Mouse (Mus musculus): Measurements from ENCODE around the gene Lrp10. TPM values are rescaled to one million over a fixed set of nuclear protein-coding genes. Genes with fewer than 3 reads are reported as not detected.

Lrp10 gene
- total RNA-seq, 2 experiments from 2014 or later, result 36.3 to 39.5 TPM

GRCm38 (mm10) chr14:54474744-54475143 lies 10.8 kb downstream of the Lrp10 start:
- no peak for DNase-seq

- peak; percentile 14 for DNase-seq
These were observed 12.3 kb downstream of the Lrp10 start, which contains the start of gene Rem2 for GRCm38 (mm10) chr14:54475941-54476844. Rem2 (plus strand) TSS chr14:54476100.

- DNase-seq, result no peak
These were observed 13.4 kb downstream of the Lrp10 start for GRCm38 (mm10) chr14:54477172-54477909.

GRCm38 (mm10) chr14:54479451-54479920 lies 15.5 kb downstream of the Lrp10 start:
- peak; percentile 14 for DNase-seq

DNA sequence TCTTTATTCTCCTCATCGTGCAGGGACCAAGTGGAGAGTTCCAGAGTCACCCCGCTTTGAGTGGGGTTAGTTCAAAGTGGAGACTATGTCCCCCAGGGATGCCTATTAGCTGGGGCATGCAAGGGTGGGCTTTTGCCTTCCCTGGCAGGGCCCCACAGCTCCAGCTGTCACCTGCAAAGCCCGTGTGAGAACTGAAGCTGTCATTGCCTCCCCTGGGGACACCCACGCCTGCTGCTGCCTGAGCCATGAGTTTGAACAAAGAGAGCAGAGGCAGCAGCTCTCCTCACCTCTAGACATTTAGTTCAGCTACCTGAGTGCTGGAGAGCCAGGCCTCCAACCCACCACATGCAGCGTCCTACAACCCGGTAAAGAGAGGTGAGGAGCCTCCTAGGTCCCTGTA lies 16.7 kb downstream of the Lrp10 start:
- no peak for DNase-seq

DNA sequence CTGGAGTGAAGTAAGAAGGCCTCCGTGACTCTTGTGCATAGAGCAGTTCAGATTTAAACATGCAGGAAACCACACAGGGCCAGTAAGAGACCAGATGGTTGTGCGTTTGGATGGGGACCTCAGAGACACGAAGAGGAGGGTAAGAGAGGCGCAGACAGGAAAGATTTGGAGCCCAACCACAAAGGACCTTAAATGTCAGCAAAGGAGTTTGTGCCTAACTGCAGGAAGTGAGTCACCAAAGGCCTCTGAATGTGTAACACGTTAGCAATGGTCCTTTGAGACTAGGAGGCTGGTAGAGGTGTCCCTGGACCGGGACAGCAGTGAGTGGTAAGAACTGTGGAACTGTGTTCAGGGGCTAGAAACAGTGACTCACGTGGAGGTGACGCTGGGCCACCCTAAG lies 17.5 kb downstream of the Lrp10 start:
- no peak for DNase-seq

DNA sequence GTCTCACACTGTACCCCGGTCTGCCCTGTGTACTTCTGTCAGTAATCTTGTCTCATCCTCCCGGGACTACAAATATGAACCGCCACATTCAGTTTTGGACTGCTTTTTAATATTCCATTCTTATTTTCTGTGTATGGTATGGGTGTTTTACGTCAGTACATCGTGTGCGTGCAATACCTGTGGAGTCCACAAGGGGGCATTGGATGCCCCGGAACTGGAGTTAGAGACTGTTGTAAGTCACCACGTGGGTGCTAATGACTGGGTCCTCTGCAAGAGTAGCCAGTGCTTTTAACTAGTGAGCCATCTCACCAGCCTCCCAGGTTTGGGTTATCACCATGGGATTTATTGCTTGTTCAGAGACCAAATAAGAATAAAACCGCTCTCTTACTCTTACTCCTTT lies 18.6 kb downstream of the Lrp10 start:
- no peak for DNase-seq

- DNase-seq, result no peak
These were observed 22.0 kb downstream of the Lrp10 start for GRCm38 (mm10) chr14:54485899-54486298.

DNA sequence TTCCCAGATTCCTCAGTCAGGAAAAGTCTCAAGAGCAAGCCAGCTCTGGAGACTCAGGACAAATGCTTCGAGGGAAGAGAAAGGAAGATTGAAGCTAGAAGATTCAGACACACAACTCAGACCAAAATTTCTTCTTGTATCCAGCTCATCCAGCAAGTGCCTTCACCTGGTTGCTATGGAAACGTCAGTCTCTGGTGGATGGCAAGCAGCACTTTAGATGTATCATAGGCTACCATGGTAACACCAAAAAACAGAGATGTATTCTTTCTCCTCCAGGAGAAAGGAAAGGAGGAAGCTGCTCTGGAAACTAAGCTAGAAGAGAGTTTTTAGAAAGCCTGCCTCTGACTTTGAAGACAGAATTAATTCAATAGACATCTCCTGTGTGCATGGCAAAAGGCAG lies 23.8 kb downstream of the Lrp10 start:
- no peak for DNase-seq

DNA sequence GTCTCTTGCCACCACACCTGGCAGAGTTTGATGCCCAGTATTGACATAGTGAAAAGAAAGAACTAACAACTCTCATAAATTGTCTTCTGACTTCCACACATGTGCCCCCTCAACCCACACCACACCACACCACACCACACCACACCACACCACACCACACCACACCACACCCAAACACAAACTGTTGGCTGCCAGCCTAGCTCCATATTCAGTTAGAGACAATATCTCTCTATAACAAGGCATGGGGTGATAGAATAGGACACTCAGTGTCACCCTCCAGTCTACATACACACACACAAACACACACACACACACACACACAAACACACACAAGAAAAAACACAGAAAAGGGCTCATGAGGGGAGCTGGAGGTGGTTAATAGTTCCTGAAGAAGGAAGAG lies 24.4 kb downstream of the Lrp10 start:
- DNase-seq, result no peak

DNA sequence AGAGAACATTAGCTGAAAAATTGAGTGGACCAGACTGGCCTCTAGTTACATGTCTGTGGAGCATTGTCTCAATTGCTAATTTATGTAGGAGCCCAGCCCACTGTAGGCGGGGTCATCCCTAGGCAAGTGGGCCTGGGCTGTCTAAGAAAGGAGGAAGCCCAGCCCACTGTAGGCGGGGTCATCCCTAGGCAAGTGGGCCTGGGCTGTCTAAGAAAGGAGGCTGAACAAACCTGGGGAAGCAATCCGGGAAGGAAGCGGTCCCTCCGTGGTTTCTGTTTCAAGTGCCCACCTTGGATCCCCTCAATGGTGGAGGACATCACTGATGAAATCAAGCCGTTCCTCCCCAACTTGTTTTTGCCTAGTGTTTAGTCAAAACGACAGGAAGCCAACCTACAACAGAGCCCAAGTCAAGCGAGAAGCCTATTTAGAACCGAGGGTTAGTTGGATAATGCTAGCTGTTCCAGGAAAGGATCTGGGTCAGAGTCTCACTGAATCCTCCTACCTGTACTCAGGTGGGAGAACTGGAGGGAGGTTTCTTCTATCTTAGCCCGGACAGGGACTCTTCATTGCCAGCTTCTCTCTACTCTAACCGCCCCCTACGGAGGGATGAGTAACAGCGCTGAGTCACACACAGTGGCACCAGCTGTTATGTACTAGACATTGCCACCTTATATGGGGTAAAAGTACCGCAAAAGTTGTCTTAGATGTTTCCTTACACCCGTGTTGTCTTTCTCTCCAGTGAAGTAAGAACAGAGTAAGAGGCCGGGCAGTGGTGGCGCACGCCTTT lies 28.6 kb downstream of the Lrp10 start:
- no peak for DNase-seq

DNA sequence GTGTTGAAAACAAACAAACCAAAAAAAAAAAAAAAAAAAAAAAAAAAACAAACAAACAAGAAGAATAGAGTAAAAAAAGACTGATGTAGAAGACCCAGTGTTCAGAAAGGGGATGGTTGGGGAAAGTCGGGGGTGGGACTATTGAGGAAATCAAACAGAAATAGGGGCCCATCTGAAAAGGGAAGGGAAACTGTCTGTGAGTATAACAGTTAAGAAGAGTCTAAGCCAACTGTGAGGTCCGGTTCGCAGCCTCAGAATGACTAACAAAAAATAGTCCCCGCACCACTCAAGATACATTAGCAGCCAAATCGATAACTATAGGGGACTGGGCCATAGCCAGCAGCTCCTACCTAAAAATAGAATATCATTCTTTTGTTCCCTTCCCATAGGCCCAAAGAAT lies 29.3 kb downstream of the Lrp10 start:
- no peak for DNase-seq

DNA sequence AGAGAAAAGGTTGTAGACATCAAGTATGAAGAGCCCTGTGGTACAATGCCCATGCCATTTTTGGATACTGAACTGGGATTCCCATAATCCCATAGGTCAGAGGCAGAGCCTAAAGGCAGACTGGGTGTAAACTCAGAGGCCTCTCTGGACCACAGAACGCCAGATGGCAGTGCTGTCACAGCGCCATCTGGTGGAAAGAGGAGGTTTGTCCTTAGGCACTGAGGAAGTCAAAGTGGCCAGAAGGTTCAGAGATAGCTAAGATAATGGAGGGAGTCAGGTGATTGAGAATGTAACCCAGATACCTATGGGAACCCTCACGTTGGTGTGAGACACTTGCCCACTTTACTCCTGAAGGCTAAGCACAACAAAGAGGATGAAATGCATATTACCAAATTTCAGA lies 30.3 kb downstream of the Lrp10 start:
- peak; percentile 69 for DNase-seq

- DNase-seq, result no peak
These were observed 32.8 kb downstream of the Lrp10 start for GRCm38 (mm10) chr14:54496706-54497105.

DNA sequence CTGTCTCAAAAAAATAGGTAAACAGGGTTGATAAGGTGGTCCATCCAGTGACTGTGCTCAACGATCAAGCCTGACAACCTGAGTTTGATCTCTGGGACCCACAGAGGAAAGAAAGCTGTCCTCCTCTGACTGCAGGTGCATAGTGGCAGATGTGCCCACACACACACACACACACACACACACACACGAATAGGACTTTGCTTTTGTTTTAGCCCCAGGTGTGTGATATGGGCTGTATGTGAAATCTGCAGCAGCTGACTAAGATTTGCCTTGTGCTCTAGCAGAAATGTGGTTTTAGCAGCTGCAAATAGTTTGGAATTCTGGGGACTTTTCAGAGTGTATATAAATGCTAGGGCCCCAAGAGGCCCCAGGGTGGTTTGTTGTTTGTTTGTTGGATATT lies 35.4 kb downstream of the Lrp10 start:
- DNase-seq, result no peak

DNA sequence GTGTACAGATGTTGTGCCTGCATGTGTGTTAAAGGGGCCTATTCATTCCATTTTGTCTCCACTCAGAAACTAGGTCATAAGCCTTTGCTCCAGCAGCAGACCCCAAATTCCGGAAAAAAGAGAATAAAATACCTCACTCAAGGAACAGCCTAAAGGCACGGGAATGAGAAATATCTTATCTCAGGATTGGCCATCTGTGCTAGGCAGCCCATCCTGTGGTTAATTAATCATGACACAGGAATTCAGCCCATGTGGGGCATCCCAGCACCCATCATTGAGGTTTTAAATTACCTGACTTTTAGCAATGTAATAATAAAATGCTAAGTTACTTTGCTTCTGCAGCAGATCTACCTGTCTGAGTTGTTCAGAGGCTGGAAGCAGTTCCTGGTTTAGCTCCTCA lies 37.4 kb downstream of the Lrp10 start:
- DNase-seq, result no peak

DNA sequence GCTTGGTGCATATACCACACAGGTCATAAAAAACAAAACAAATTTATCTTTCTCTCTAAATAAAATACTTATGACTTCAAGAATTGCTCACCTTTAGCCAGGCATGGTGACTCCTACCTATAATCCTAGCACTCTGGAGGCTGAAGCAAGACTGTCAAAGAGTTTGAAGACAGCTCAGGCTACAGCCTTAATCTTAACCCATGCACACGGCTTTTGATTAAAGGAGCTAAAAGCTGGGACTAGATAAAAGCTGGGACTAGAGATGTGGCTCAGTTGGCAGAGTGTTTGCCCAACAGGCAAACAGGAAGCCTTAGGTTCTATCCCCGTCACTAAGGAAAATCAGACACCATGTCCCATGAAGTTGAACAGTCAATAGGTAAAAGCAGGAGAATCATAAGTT lies 39.2 kb downstream of the Lrp10 start:
- DNase-seq, result no peak

GRCm38 (mm10) chr14:54509774-54510173 lies 45.8 kb downstream of the Lrp10 start:
- DNase-seq, result no peak

GRCm38 (mm10) chr14:54516710-54517310 lies 52.9 kb downstream of the Lrp10 start:
- DNase-seq, result no peak

Data from gastrocnemius, postnatal 10 days (tissue).